Mouse (Mus musculus) CH12.LX (cell line): ENCODE measurements around the gene Sec14l1. TPM values are rescaled to one million over a fixed set of nuclear protein-coding genes. Genes with fewer than 3 reads are reported as not detected.

Experiments used
- DNase-seq: peaks from one replicate; pipeline ENCODE4 v3.0.0-alpha.2; 2013; ENCODE audit errors: extremely low read depth
- H3K27ac ChIP-seq: 2 replicates; pipeline ENCODE4 v1.5.1; 2012; ENCODE audit warnings: low read depth, mild to moderate bottlenecking, control low read depth, moderate library complexity; ENCODE audit not compliant: insufficient read depth
- H3K27me3 ChIP-seq: replicated peaks from 2 replicates; pipeline ENCODE3; 2012; ENCODE audit warnings: inconsistent platforms
- H3K36me3 ChIP-seq, 2 experiments: replicated peaks in 1 of 2; 2 replicates each; pipeline versions ENCODE3 to v1.6.1; 2012; ENCODE audit warnings: inconsistent platforms in 1 of 2, low read length in 1 of 2, mild to moderate bottlenecking in 1 of 2, mixed read lengths in 1 of 2, moderate library complexity in 1 of 2; ENCODE audit not compliant: control insufficient read depth in 1 of 2, insufficient read depth in 1 of 2
- H3K4me1 ChIP-seq, 2 experiments: 2 replicates each; pipeline ENCODE4 v1.6.1; 2012; ENCODE audit warnings: inconsistent platforms in 1 of 2, moderate library complexity in 1 of 2; ENCODE audit not compliant: insufficient read depth in 2 of 2, control insufficient read depth in 1 of 2
- H3K4me2 ChIP-seq: 2 replicates; pipeline ENCODE4 v1.6.1; 2012; ENCODE audit warnings: low read depth, mild to moderate bottlenecking, control low read depth; ENCODE audit not compliant: poor library complexity, insufficient read depth, severe bottlenecking
- H3K4me3 ChIP-seq, 3 experiments: fragments of 150-350 bp in 1 of 3; sonication (generic) in 1 of 3; replicated peaks in 1 of 3; 2 replicates each; pipeline versions ENCODE3 to v1.5.1; 2011 to 2012; ENCODE audit warnings: low read depth in 2 of 3, low read length in 2 of 3, mild to moderate bottlenecking in 2 of 3, moderate library complexity in 2 of 3, control low read depth in 1 of 3, improper control_type of control experiment in 1 of 3, inconsistent platforms in 1 of 3, mixed read lengths in 1 of 3; ENCODE audit not compliant: poor library complexity in 1 of 3
- H3K79me2 ChIP-seq: replicated peaks from 2 replicates; pipeline ENCODE4 v1.6.1; 2012; ENCODE audit warnings: mild to moderate bottlenecking, moderate library complexity; ENCODE audit not compliant: control insufficient read depth, poor library complexity, insufficient read depth, severe bottlenecking; ENCODE audit errors: extremely low read depth
- H3K9ac ChIP-seq: 2 replicates; pipeline ENCODE4 v1.6.1; 2012; ENCODE audit warnings: low read depth, mild to moderate bottlenecking, control low read depth, moderate library complexity; ENCODE audit not compliant: insufficient read depth
- H3K9me3 ChIP-seq: replicated peaks from 2 replicates; pipeline ENCODE3; 2012; ENCODE audit warnings: low read length, inconsistent platforms, mixed read lengths
- CTCF ChIP-seq, 2 experiments: IDR thresholded peaks in 1 of 2; conservative IDR thresholded peaks in 1 of 2; 2 replicates each; pipeline ENCODE4 v1.5.1; 2011 to 2012; ENCODE audit warnings: low read depth in 2 of 2, low read length in 2 of 2, improper control_type of control experiment in 1 of 2, inconsistent platforms in 1 of 2, mild to moderate bottlenecking in 1 of 2, moderate library complexity in 1 of 2
- MAZ ChIP-seq: IDR thresholded peaks from 2 replicates; pipeline ENCODE4 v1.6.1; 2012; ENCODE audit warnings: low read depth, mild to moderate bottlenecking, inconsistent platforms, low read length, improper control_type of control experiment, moderate library complexity
- MEF2A ChIP-seq: IDR thresholded peaks from 2 replicates; pipeline ENCODE4 v1.6.1; 2014; ENCODE audit warnings: low read depth, mild to moderate bottlenecking, inconsistent platforms, low read length, improper control_type of control experiment, borderline replicate concordance
- NRF1 ChIP-seq: IDR thresholded peaks from 2 replicates; pipeline ENCODE4 v1.6.1; 2014; ENCODE audit warnings: low read depth, mild to moderate bottlenecking, inconsistent platforms, low read length, improper control_type of control experiment, moderate library complexity
- PAX5 ChIP-seq: IDR thresholded peaks from 2 replicates; pipeline ENCODE4 v1.6.1; 2012; ENCODE audit warnings: low read length, inconsistent platforms, mixed read lengths
- ZKSCAN1 ChIP-seq: IDR thresholded peaks from 2 replicates; pipeline ENCODE4 v1.6.1; 2012; ENCODE audit warnings: low read depth, inconsistent platforms, low read length, improper control_type of control experiment, borderline replicate concordance
- ZMIZ1 ChIP-seq: IDR thresholded peaks from 2 replicates; pipeline ENCODE4 v1.6.1; 2012; ENCODE audit warnings: low read depth, mild to moderate bottlenecking, inconsistent platforms, low read length, improper control_type of control experiment
- dilution Hi-C: fragments of 300-500 bp; cut with MboI; formaldehyde crosslinking; loops from 2 replicates; pipeline ENCODE4 v1.14.3; 2020; ENCODE audit warnings: low sequenced_read_pairs; ENCODE audit not compliant: extremely low pct_unique_long_range_greater_than_20kb, extremely low pct_ligation_motif_present
- in situ Hi-C: fragments of 300-500 bp; cut with MboI; formaldehyde crosslinking; loops from 3 replicates; pipeline ENCODE4 v1.14.3; 2019; ENCODE audit warnings: low sequenced_read_pairs, low pct_ligation_motif_present, low pct_unique_long_range_greater_than_20kb, mixed read lengths
- polyA plus RNA-seq: library from polyadenylated mRNA; unstranded; fragments of >175 nt; gene quantifications from 2 replicates; pipeline ENCODE4 v1.2.1, GENCODE M21; 2012; ENCODE audit warnings: low read depth; ENCODE audit not compliant: insufficient read length
- total RNA-seq, 2 experiments: library from RNA; depleted of rRNA; stranded (reverse); fragments of 300-350 nt in 1 of 2; fragments of >200 nt in 1 of 2; gene quantifications; 2 replicates each; pipeline ENCODE4 v1.2.3; 2012 to 2014

The Sec14l1 gene
- total and polyA plus RNA-seq, 3 experiments = 18.5 to 28.2 (median 21.5) TPM

DNA sequence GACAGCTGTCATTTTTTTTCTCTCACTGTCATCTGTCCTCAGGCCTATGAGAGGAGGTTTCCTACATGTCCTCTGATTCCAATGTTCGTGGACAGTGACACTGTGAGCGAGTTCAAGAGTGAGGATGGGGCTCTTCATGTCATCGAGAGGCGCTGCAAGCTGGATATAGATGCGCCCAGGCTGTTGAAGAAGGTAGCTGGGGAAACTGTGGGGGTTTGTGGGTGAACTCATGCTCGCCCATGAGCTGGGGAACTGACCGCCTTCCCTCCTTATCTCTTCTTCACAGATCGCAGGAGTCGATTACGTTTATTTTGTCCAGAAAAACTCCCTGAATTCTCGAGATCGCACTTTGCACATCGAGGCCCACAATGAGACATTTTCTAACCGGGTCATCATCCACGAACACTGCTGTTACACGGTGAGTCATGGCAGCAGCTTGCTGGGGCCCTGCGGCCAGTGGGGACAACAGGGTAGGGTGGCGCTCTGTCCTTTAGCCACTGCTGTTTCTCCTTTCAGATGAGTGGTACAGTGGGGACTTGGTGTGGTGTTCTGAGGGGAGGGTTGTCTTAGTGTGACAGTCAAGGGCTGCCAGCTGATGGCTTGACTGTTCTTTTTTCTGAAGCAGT lies 26.5 kb downstream of the Sec14l1 start:
- H3K4me2 ChIP-seq = no peak overlapping the region
- in situ Hi-C loops (no loop called here), dilution Hi-C loops (no loop called here)
- DNase-seq = no peak
- H3K36me3 ChIP-seq = peaks cover 41 to 79% of the 10 kb centered on the region in 2 experiments
- no peak overlapping the region for H3K4me3 ChIP-seq
- H3K4me1 ChIP-seq = peaks cover 8 to 10% of the 10 kb centered on the region in 2 experiments; a peak in 3 of 4 replicates
- H3K27me3 ChIP-seq = no peaks in the 10 kb centered on the region
- H3K9me3 ChIP-seq = no peaks in the 10 kb centered on the region
- no peak overlapping the region for H3K27ac ChIP-seq
- no peaks in the 10 kb centered on the region for H3K79me2 ChIP-seq
- H3K9ac ChIP-seq = no peak overlapping the region
- TF ChIP-seq ZMIZ1 (no peak), ZKSCAN1 (no peak), MAZ (no peak), MEF2A (no peak)
- TF ChIP-seq, all 38 proteins: peak for 0

DNA sequence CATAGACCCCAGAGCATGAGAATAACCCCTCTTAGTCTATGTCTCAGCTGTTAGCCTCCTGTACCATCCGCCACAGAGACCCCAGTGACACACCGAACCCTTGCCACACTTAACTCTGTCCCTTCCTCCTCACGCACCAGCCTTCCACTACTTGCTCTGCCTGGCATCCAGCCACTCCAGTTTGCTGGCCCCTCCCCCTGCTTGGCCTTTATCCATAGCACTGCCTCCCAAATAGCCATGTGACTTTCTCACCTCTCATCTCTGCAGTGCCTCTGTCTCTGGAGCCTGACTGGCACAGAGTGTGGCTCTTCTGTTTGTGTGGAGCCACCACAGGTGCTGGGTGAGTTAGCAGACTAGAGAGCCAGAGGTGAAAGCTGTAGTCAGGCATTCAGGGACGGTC lies 27.5 kb downstream of the Sec14l1 start:
- Histone ChIP-seq H3K79me2 (no peaks in the 10 kb centered on the region), H3K4me2 (no peak overlapping the region), H3K9me3 (no peaks in the 10 kb centered on the region), H3K4me3 (no peak overlapping the region), H3K27me3 (no peaks in the 10 kb centered on the region), H3K9ac (no peak overlapping the region), H3K27ac (no peak overlapping the region), H3K4me1 (peaks cover 8 to 12% of the 10 kb centered on the region in 2 experiments; a peak in 3 of 4 replicates), H3K36me3 (peaks cover 50 to 83% of the 10 kb centered on the region in 2 experiments)
- no peak for DNase-seq
- in situ Hi-C loops (no loop called here), dilution Hi-C loops (no loop called here)
- TF ChIP-seq PAX5 (no peak), CTCF (conservative IDR thresholded peaks at IDR 0.05 in 1 of 2, IDR thresholded peaks at IDR 0.05 in 1 of 2; ENCODE audit: low read depth in 2 of 2, low read length in 2 of 2) (no peak), ZMIZ1 (no peak)

DNA sequence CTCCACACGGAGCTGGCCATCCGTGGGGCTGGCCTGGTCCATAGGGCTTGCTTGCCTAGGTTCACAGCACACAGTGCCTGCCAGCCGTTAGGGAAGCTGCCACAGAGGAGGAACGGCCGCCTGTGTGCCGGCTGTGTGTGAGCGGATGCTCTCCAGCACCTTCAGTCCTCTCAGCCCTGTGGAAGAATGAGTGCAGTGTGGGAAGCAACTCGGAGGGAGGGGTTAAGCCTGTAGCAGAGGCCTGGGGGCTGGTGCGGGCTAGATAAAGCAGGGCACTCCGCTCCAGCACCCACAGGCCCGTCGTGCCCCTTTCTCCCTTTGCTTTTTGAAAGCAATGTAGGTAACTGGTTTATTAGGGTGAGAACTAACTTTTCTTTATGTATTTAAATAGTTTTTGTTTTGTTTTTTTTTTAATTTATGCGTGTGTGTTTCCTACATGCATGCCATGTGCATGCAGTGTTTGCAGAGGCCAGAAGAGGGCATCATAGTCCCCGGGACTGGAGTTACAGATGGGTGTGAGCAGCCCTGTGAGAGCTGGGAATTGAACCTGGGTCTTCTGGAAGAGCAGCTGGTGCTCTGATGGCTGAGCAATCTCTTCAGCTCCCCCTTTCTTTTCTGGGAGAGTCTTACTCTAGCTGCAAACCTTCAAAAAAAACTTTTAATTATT lies 30.6 kb downstream of the Sec14l1 start:
- Histone ChIP-seq H3K27ac (no peak overlapping the region), H3K9ac (no peak overlapping the region), H3K27me3 (no peaks in the 10 kb centered on the region)
- in situ Hi-C loops = no loop called here
- DNase-seq = no peak
- TF ChIP-seq NRF1 (no peak), CTCF (conservative IDR thresholded peaks at IDR 0.05 in 1 of 2, IDR thresholded peaks at IDR 0.05 in 1 of 2; ENCODE audit: low read depth in 2 of 2, low read length in 2 of 2) (peak in 1 of 2 experiments; percentile 30; a peak in 2 of 4 replicates)
- TF ChIP-seq, all 38 proteins: peak for 1
- H3K4me3 ChIP-seq = no peak overlapping the region
- dilution Hi-C loops = no loop called here
- H3K79me2 ChIP-seq = no peaks in the 10 kb centered on the region
- peaks cover 23 to 42% of the 10 kb centered on the region in 2 experiments for H3K4me1 ChIP-seq
- H3K36me3 ChIP-seq = peaks cover 68 to 95% of the 10 kb centered on the region in 2 experiments
- no peak overlapping the region for H3K4me2 ChIP-seq
- H3K9me3 ChIP-seq = no peaks in the 10 kb centered on the region
